Mouse (Mus musculus) liver, adult 2 months (tissue): ENCODE data around the gene Rasgrf1.

Experiments used
- CTCF ChIP-seq: fragments of 200-500 bp; IDR thresholded peaks from 2 replicates; pipeline ENCODE4 v1.5.1; 2011; ENCODE audit warnings: low read depth, low read length, control low read depth
- POLR2A ChIP-seq: fragments of 200-500 bp; IDR thresholded peaks from 2 replicates; pipeline ENCODE4 v1.6.1; 2011; ENCODE audit warnings: low read length, control low read depth; ENCODE audit not compliant: insufficient read depth; ENCODE audit errors: extremely low read depth

GRCm38 (mm10) chr9:89882583-89882982 lies 27.1 kb upstream of the Rasgrf1 start:
- TF ChIP-seq CTCF (no peak), POLR2A (no peak)
